Mouse (Mus musculus) heart, adult 2 months (tissue): Measurements from ENCODE around the gene Zfp385a.

Experiments used
- CTCF ChIP-seq: fragments of 200-600 bp; IDR thresholded peaks from 2 replicates; pipeline ENCODE4 v1.8.1; 2022; ENCODE audit warnings: antibody characterized with exemption, mild to moderate bottlenecking, moderate library complexity
- POLR2A ChIP-seq: fragments of 200-500 bp; IDR thresholded peaks from 2 replicates; pipeline ENCODE4 v1.6.1; 2011; ENCODE audit warnings: mild to moderate bottlenecking, low read depth, low read length, control low read depth; ENCODE audit not compliant: insufficient read depth

- TF ChIP-seq CTCF = no peak
- no peak for TF ChIP-seq POLR2A
Measured at GRCm38 (mm10) chr15:103372461-103372860, 32.6 kb upstream of the Zfp385a start.
